Mouse (Mus musculus) c-Kit-positive CD71-negative TER-119-negative erythroid progenitor cells, embryonic 14.5 days (primary cell): ENCODE results near the gene Gsg1l.
A peak's percentile ranks its signal among the peaks of the same experiment; 100 is the strongest.

Experiments used
- DNase-seq: peaks from one replicate; pipeline ENCODE4 v3.0.0-alpha.2; 2013; ENCODE audit warnings: low read depth

Gsg1l gene

GRCm38 (mm10) chr7:126082286-126082741, at the start of gene Gsg1l:
TSS of gene Gsg1l (minus strand) at chr7:126082411.
- DNase-seq = no peak

- DNase-seq = no peak
These were observed 45.5 kb upstream of the Gsg1l start for GRCm38 (mm10) chr7:126127673-126128072.

DNA sequence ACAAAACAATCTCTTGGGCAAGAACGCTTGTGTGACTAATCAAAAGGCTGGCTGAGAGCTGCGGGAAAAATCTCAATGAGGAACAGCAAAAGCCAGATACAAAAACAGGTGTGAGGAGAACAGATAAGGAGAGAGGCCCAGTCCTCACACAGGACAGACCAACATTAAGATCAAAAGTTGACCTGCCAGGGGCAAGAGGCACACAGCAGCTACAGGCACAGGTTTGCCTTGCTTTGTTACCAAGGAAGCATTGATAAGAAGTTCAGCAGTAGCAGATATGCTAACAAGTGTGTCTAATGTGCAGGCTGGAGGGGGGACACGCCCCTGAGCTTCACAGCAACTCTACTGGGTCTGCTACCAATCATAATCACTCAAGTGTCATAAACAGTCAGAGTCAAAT, 44.3 kb upstream of the Gsg1l start:
- no peak for DNase-seq

DNA sequence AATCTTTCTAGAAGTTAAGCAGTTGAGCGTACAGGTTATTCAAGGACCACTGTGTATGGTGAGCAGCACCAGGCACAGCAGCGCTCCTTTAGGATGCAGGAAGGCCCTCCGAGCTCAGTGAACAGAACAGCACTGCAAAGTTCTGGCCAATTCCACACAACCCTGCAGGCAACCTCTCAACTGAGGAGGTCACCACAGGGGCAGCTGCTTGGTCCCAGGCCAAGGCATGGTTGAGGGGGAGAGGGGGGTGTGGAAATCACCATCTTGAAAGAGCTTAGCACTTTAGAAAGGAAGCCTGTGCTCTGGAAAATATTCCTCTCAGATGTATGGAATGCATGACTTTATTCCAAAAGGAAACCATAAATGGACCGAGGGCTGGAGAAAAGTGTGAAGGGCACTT, 39.3 kb upstream of the Gsg1l start:
- no peak for DNase-seq

DNA sequence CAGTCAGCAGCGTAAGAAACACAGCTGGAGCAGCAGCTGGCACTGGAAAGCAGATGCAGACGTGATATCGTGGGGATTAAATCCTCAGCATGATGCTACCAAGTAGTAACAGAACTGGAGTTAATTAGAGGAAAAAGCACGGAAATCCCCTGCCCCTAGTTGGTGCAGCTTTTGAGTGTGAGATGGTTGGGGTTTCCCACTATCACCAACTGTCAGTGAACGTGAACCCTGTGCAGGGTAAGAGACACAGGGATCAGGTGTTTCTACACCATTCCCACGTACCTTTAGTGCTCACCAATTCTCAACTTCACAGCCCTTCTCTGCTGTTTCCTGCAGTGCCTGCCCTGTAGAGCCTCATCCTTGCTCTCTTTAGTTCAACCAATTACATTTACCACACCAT, 37.6 kb upstream of the Gsg1l start:
- no peak for DNase-seq

DNA sequence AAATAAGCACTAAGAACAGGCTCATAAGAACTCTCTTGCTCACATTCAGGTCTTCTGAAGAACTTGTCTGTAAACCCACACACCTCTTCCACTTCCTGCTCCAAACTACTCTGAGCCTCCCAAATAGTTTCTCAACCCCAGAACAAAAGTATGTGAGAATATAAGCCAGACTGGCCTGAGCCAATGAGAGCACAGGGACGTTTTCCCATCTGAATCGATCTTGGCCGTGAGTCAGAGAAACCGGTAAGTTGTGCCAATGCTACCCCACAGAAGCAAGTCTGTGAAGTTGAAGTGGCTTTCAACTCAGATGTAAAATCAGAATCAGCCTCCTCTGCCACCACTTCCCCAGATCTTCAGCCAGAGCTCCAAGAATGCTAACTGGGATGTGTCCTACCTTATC, 31.1 kb upstream of the Gsg1l start:
- DNase-seq = no peak

DNA sequence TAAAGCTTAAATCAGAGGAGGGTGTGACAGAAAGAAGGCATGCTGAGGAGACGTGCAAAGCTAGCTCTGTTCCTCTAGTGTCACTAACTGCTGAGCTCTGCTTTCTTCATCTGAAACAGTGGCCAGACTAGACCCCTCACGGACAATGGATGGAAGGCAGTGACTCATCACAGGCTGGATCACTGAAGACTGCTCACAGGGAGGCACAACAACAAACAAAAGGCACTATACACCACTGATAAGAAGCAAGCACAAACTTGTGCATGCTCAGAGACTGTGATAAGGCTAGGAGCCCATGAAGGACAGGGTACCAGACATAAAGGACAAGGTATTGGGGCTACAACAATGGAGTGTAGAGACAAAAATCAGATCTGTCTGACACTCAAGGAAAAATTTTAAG, 29.0 kb upstream of the Gsg1l start:
- no peak for DNase-seq

DNA sequence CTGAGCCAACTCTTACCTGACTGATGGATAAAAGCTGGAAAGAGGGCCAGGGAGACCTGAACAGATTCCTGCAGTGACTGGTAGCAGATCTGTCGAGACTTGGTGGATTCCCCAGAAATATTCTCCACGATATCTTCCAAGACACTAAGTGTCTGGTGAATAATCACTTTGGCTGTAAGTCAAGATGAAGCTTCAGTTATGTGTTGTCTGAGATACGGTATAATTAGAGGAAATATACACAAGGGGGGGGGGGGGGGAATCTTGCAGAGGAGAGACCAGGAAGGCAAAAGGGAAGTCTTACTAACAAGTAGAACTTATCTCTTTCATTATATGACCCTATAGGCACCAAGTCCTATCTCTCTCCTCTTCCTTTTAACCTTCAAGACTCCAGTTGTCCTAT, 27.7 kb upstream of the Gsg1l start:
- no peak for DNase-seq

DNA sequence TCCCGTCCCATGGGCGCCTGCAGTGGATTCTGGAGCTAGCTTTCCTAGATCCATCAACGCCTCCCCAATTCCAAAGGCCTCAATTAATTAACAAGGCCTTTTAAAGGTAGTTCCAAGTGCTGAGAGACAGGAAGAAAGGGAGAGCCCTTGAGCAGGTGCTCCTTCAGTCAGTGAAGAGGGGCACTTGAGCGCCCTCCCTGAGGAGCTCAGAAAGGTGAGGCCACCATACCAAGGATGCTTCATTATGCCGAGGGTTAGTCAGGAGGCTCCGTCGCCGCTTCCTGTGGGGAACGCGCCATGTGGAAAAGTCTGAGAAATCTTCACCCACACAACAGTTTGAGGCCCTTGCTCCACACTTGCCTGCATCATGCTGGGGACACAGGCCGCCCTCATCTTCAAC, 18.2 kb upstream of the Gsg1l start:
- DNase-seq = no peak

DNA sequence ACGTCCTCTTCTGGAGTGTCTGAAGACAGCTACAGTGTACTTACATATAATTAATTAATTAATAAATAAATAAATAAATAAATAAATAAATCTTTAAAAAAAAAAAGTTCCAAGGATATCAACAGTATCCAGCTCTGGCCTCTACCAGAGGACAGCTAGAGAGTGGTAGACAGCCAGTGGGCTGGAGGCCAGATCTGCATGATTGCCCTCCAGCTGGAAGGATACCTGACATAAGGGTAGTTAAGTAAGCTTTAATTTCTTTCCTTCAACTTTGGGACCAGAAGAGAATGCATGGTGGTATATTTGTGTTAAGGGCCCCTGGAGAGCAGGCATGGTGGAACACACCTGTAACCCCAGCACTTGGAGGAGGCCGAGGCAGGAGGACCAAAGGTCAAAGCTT, 17.6 kb upstream of the Gsg1l start:
- DNase-seq = no peak

DNA sequence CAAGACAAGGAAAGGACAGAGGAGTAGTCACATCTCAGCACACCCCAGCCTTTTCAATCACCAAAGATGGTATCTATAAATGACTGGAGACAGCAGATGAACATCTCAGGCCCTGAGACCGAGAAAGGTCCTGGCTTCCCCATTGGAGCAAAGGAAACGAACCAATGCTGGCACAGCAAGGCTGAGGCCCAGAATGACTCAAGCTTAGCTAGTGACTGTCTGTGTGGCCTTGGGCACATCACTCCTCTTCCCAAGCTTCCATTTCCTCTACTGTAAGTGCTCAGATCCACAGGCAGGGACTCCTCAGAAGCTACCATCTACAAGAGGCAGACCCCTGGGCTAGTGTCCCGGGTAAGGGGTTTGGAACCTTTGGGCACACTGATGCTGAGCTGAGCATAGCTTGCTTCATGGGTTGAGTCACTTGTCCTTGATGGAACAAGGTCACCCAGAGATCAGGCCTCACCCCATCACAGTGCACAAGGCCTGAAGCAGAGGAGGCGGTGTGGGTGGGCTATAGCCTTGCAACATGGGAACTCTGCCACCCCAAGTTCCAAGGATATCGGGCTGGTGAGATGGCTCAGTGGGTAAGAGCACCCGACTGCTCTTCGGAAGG, 17.1 kb upstream of the Gsg1l start:
- no peak for DNase-seq

DNA sequence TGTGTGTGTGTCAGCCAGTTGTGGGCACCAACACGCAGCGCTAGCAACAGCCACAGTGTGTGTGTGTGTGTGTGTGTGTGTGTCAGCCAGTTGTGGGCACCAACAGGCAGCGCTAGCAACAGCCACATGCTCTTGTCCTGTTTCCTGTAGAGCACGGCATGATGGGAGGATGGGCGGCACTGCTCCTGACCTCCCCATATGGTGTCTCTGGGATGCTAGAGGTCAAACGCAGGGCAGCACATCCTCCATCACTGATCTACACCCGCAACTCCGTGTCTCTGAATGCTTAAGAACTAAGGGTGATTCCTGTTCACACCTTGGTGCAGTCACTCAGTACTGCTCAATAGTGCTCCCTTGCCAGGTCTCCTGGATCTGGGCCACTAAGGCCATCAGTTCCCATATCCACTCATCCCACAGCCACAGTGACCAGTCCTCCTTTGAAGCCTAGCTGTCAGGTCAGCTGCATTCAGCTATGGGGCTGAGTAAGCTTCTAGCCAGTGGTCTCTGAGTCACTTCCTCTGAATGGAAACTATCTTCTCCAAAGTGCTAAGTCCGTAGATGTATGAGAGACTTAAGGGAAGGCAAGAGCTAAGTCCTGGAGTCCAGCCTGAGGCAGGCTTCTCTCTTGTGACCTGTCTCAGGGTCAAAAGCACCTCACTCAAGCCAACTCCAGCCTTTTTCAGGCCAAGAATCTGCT, 15.2 kb upstream of the Gsg1l start:
- no peak for DNase-seq

DNA sequence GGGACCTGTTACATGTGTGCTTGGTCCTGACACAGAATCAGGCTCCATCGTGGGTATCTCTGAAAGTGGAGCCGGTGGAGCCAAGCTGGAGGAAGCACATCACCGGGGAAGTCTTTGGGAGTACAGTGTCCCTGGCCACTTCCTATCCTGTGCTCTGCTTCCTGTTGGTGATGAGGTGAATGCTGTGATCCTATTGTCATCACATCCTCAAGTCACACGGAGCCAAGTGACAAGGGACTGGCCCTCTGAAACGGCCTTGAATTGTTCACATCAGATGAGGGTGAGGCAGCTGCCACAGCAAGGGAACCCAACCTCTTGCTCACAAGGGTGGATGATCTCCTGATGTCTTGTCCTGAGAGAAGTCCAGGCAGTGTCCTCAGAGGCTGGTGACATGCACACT, 14.4 kb upstream of the Gsg1l start:
- DNase-seq = no peak

- no peak for DNase-seq
These were observed 12.5 kb upstream of the Gsg1l start for GRCm38 (mm10) chr7:126094738-126095137.

DNA sequence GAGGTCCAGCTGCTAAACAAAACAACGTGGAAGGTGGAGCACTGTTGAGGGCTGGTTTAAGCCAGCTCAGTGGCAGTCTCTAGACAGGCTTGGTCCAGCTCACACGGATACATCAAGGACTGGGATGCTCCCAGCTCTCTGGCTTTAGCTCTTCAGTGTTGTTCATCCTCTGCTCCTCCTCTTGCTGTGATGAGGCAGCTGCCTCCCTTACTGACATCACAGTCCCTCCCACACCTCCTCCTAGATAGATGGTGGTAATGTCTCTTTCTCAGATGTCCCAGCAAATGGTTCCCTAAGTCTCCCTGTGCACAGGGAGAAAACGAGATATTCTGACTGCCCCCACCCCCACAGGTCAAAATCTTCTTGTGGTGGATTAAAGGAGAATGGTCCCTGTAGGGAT, 11.0 kb upstream of the Gsg1l start:
- DNase-seq = no peak

DNA sequence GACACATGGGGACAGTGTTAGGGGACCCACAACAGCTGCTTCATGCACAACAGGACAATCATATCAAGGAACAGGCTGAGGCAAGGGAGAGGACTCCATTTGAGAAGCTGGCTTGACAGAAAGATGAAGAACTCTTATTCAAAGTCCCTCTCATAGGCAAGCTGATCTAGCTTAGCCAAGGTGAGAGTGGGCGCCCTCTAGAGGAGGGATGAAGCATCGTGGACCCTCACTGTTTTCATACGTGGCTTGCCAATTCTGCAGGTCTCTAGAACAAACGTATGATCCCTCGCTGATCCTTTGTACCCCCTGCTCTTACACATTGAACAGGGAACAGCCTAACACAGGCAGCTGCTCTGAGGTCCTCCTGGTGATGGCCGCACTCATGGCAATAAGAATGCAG, 7.6 kb upstream of the Gsg1l start:
- peak; percentile 65 for DNase-seq

- DNase-seq = no peak
These were observed 5.9 kb upstream of the Gsg1l start for GRCm38 (mm10) chr7:126088155-126088554.

DNA sequence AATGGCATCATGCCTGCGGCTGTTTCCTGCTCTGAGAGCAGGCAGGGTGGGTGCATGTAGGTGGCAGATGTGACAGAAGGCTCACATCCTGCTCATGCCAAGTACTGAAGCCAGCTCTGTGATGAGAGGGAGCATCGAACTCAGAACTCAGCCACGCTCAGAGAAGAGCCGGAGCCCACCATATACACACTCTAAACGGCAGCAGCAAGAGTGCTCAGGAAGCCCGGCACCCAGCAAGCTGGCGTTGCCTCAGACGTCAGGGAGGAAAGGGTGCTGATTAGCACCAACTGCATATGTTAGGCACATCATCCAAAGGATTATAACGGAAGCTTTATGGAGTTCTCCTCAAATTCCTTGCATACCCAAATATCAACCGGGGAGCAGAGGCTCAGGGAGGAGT, 5.4 kb upstream of the Gsg1l start:
- no peak for DNase-seq

DNA sequence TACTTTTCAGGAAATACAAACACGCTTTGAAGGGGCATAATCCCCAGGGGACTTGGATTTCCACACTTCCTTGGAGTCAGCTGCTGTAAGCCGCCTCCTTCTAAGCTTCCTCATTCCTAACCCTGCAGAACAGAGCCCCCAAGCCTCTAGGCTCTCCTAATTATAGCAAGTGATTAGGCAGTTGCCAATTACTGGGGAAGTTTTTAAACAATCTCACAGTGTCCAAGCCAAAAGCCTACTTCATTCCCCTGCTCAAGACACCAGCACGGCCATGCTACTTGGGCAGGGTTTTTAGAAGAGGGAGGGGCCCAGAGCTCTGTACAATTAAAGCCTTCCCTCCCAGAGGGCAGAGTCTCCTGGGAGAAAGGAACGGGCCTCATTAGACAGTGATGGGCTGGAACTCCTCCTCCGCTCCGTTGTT, 4.1 kb upstream of the Gsg1l start:
- no peak for DNase-seq

DNA sequence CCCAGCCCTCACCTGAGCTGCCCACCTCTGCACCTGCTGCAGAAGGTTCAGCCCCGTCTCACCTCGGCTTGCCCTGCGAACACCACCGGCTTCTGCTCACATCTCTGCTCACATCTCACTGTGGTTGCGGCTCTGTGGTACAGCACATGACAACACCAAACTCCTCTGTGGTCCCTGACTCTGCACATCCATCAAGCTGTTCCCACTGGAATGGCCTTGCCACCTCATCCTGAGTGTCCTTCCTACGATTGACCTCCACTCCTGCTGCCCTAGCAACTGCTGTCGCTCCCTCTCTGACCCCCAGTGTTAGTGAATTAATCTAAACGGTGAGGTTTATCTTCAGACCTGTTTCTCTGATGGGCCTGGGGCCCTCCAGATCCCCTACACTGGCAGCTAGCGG, 2.9 kb upstream of the Gsg1l start:
- DNase-seq = no peak

GRCm38 (mm10) chr7:126083980-126084348, 1.8 kb upstream of the Gsg1l start:
- DNase-seq = no peak

DNA sequence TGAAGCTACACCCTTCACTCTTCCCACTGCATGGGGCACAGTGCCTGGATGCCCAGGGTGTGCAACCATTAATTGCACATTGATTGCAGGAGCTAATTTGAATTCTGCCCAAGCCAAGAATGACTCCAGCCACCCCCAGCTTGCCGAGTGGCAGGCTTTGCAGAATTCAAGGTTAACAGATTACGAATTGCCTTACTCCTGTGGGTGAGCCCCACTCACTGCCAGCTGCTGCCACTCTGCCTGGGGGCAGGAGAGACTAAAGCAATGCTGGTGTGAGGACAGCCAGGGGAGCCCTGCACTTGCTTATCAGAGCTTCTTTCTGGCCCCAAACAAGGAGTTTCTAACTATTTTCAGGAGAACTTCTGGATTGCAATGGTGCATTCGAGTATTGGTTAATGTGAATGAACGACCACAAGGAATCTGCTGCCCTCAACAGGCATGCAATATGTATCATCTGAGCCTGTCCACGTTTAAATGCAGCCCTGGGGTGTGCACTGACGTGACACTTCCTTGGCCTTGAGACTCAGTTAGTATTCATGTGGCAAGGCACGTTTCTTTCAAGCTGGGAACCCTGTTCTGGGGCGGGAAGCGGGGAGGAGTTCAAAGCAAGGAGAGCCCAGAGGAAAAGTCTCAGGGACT, 1.2 kb upstream of the Gsg1l start:
- no peak for DNase-seq

- DNase-seq = no peak
These were observed 405 bp downstream of the Gsg1l start for GRCm38 (mm10) chr7:126081727-126082285.
